Mouse (Mus musculus) thymus, adult 2 months (tissue): ENCODE measurements around the gene Adgrg3.

Experiments used
- CTCF ChIP-seq: fragments of 200-500 bp; IDR thresholded peaks from 2 replicates; pipeline ENCODE4 v1.5.1; 2012; ENCODE audit warnings: mild to moderate bottlenecking, control low read depth, low read length, moderate library complexity, borderline replicate concordance; ENCODE audit not compliant: control insufficient read depth, poor library complexity, insufficient read depth; ENCODE audit errors: extremely low read depth
- POLR2A ChIP-seq: fragments of 200-500 bp; IDR thresholded peaks from 2 replicates; pipeline ENCODE4 v1.6.1; 2012; ENCODE audit warnings: mild to moderate bottlenecking, low read length, control low read depth, moderate library complexity; ENCODE audit not compliant: control insufficient read depth, poor library complexity, insufficient read depth; ENCODE audit errors: extremely low read depth

- TF ChIP-seq POLR2A: no peak
- no peak for TF ChIP-seq CTCF
Measured at GRCm38 (mm10) chr8:95093574-95093973, 76.1 kb downstream of the Adgrg3 start.
